Mouse (Mus musculus) frontal cortex, adult 2 months (tissue): ENCODE measurements around the gene Ndc1. TPM values are rescaled to one million over a fixed set of nuclear protein-coding genes. Genes with fewer than 3 reads are reported as not detected.
"Not testable (repeated sequence)": the region's sequence is repeated elsewhere in the genome, so short reads cannot be mapped to it uniquely, and the experiment has no call there.

ENCODE experiments used
- DNase-seq, 2 experiments: peaks; one replicate each; pipeline ENCODE4 v3.0.0; 2022; ENCODE audit warnings: low spot score in 1 of 2; ENCODE audit errors: extremely low spot score in 1 of 2
- polyA plus RNA-seq: library from polyadenylated mRNA; depleted of rRNA; stranded (reverse); fragments of >200 nt; gene quantifications from 2 replicates; pipeline ENCODE4 v1.2.3, GENCODE M21; 2012

Ndc1 gene
- polyA plus RNA-seq, 1 experiment, result 11.9 TPM

GRCm38 (mm10) chr4:107363573-107363972, 4.0 kb upstream of the Ndc1 start:
- DNase-seq, result no peak

DNA sequence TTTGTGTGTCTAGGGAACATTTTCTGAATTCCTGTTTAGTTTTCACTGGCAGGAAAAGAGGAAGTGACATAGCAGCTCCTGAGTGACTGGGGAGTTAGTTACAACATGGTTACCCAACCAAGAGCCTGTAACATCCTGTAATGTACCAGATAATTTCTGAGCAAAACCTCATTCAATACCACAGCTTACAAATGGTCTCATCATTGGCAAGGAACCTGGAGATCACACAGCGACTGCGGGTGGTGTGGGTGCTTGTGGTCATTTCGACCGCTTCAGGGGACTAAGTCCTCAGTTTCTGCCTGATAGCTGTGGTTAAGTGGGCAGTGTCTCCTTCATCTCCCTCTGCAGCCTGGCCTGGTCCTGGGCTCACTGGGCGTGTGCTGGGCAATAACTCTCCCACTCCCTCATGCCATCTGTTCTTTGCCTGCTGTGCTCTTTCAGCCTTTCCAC, 3.4 kb upstream of the Ndc1 start:
- no peak for DNase-seq

DNA sequence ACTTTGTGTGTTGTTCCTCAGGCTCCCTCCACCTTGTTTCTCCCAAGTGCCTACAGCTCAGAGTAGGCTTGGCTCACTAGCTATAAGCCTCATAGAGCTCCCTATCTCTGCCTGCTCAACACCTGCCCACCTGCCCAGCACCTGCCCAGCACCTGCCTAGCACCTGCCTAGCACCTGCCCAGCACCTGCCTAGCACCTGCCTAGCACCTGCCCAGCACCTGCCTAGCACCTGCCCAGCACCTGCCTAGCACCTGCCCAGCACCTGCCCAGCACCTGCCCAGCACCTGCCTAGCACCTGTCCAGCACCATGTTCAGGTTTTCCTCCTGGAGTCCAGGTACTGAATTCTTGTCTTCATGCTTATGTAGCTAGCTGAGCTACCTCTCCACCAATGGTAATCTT, 1.2 kb upstream of the Ndc1 start:
- DNase-seq, result not testable (repeated sequence)

DNA sequence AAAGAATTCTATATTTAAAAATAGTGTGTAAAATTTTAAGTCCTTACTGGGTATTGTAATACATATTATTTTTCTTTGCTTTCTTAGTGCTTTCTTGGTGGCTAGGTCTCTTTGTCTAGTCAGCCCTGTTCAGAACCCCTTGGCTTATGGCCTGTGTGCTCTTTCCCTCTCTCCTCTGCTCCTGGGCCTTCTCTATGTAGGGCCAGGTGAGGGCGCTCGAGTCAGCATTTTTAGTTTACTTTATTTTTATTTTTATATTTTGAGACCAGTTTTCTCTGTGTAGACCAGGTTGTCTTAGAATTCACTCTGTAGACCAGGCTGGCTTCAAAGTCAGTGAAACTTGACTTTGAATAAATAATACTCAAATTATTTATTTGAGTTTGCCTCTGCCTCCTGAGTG, 4.7 kb downstream of the Ndc1 start:
- DNase-seq, result no peak

- DNase-seq, result no peak
These were observed 7.1 kb downstream of the Ndc1 start for GRCm38 (mm10) chr4:107374677-107375076.

GRCm38 (mm10) chr4:107378954-107379353, 11.4 kb downstream of the Ndc1 start:
- no peak for DNase-seq

GRCm38 (mm10) chr4:107380871-107381270, 13.3 kb downstream of the Ndc1 start:
- DNase-seq, result no peak

DNA sequence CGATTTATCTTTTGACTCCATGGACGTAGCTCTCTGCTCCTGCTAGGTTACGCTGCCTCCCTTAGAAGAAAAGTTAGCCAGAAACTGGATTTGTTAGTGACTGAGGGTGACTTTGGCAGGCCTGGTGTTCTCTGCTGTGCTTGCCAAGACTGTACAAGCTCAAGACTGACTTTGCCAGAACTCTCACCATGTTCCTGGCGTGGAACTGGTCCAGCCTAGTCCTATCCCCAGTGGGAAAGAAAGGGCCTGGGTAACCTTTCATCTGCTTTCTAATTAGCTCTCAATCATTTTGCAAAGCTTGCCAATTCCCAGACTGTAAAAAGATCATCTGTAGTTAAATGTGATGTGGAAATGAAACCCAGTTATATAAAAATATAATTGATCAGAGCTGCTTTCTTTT, 19.5 kb downstream of the Ndc1 start:
- DNase-seq, result peak in 1 of 2 experiments; percentile 14

DNA sequence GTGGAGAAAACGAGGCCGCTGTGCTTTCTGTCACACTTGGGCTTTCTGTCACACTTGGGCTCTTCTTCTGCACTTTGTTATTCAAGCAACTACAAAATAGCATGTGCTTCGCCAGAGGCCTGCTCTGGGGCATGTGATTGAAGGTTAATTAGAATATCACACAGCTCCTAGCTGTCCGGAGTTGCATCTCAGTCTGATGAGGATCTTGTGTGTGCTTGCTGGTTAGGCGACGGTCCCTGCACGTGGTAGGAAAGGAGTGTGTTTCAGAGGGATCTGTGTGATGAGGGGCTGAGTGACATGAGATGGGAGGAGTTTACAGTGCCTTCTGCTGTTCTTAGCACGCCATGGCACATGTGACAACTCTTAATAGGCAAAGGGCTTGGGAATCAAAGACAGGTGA, 19.9 kb downstream of the Ndc1 start:
- no peak for DNase-seq

GRCm38 (mm10) chr4:107388291-107388690, 20.7 kb downstream of the Ndc1 start:
- DNase-seq, result no peak

DNA sequence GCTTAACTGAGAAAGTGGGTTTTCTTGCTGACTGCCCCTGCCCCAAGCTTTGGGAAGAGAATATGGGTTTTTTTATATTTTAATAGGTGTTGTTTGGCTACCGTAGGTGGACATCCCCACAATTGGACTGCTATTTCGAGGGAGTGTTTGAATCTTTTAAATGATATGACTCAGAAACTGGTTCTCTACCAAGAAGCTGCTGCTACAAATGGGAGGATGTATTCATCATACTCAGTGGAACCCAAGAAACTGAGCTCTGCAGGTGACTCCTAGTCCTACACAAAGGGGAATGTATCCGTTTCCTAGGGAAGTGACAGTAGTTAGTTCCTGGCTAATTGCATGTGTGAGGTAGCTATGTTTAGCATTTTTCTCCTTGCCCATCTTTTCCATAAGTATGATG, 21.8 kb downstream of the Ndc1 start:
- DNase-seq, result peak in 1 of 2 experiments; percentile 37

DNA sequence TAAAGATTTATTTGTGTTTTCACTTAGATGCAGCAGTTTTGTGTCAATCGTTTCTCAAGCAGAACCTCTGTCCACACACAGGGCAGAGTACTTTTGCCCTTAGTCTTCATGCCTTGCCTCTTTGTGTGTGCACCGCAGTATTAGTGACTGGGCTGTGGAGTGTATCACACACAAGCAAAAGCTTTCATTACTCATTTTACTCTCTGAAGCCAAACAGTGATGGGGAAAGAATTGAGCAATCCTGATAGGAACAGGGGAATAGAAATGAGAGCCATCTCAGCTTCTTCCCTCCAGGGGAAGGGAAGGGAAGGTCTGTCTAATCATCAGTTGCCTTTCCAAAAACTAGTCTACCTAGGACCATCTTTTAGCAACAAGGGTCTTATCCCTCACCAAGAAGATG, 26.2 kb downstream of the Ndc1 start:
- no peak for DNase-seq

- no peak for DNase-seq
These were observed 52.6 kb downstream of the Ndc1 start for GRCm38 (mm10) chr4:107420202-107420601.

DNA sequence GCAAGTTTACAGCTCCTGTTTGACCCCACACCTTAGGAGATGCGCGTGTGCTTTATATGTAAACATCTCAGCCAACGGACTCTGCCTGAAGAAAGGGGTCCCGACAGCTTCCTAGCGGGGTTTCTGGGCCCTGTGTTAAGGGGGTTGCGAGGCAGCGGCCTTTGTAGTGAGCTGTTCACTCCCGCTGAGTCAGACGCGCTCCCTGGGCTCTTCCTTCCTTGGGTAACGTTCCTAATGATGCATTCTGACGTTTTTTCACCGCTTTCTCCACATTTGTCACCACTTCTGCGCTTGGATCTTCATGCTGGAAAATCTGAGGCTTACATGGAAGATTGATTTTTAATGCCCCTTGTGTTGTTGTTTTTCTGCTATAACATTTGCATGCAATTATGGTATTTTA, 54.1 kb downstream of the Ndc1 start:
- no peak for DNase-seq

- DNase-seq, result peak in 1 of 2 experiments; percentile 50
These were observed 54.6 kb downstream of the Ndc1 start for GRCm38 (mm10) chr4:107422176-107422575.

DNA sequence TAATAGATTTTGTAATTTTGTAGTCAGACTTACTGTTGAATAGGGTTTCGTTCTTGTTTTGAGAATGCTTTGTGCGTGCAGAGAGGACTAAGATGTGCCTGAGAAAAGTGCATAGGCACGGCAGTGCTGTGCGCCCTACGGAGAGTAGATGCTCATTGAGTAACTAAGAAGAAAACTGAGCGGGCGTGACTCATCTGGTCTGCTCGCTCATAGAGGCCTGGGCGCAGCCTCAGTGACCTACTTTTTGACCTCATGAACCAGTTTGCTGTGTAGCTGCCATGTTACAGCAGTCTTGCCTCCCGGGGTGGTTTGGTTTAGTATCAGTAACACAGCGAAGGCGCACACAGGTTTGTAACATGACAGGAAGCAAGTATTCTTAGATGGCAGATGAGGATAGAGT, 58.0 kb downstream of the Ndc1 start:
- DNase-seq, result no peak

GRCm38 (mm10) chr4:107426631-107427030, 59.0 kb downstream of the Ndc1 start:
- peak in 1 of 2 experiments; percentile 69 for DNase-seq

DNA sequence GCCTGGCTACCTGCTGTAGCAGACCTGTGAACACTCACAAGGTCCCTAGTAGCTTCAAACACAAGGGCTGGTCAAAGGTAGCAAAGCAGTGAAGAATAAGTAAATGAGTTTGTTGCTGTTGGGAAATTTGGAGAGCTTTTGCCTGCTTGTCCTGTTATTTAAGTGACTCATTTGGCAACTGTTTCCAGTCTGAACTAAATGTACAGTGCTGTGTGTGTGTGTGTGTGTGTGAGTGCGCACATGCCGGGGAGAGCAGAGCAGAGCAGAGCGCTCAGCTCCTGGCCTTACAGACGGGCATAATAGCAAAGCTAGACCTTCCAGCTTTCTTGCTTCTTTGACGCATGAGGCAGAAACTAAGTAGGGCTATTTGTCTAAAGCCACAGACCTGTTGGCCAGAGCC, 65.1 kb downstream of the Ndc1 start:
- DNase-seq, result peak; percentile 40 to 74

DNA sequence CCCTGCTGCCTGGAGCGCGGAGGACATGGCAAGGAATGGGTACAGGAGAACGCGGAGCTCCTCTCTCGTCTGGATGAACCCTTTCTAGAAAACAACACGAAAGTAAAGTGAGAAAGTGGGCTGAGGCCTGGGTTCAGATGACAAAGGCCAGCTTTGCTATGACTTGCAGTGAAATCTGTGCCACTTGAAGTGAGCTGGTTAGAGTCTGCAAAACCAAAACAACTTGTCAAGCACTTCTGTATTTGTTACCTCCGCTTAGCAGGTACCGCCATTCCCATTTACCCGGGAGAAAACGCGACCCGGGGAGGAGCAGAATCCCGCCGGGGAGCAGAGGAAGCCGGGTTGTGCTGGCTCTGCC, 66.4 kb downstream of the Ndc1 start:
- DNase-seq, result no peak

DNA sequence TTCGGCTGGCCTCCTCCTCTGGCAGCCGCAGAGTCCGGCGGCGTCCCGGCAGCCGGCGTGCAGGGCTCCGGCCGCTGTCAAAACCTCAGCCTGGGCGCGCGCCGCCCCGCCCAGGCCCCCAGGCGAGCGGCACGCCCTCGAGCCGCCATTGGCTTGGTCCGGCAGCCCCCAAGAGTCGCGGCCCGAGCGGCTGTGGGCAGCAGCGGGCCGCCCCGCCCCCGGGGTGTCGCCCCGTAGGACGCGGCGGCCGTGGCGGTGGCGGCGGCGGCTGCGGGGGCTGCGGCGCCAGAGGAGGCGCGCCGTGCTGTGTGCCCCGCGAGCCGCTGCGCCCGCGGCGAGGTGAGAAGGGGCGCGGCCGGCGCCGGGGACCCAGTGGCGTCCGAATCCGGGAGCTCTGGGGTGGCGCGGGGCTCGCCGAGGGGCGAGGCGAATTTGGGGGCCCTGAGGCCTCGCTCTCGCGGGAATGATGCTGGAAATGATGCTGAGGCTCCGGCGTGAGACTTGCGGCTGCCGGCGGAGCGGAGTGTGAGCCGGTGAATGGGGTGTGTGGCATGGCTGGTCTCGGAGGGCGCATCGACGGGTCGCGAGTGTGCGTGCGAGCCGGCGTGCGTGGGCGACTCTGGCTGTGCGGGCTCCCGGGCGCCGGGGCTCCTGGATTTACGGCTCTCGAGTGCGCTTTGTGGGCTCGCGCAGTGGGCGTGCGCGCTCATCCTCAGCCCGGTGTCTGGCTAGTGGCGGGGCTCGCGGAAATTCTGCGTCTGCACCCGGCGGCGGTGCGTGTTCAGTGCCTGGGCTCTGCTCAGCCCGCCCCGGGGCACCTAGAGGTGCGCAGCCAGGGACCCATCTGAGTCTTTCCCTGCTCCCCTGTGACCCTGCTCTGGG, 67.0 kb downstream of the Ndc1 start, which contains the start of gene Glis1:
Gene Glis1, plus strand, starts transcription at position 236 of the 882 bp plus-strand sequence.
- DNase-seq, result peak; percentile 30 to 59

DNA sequence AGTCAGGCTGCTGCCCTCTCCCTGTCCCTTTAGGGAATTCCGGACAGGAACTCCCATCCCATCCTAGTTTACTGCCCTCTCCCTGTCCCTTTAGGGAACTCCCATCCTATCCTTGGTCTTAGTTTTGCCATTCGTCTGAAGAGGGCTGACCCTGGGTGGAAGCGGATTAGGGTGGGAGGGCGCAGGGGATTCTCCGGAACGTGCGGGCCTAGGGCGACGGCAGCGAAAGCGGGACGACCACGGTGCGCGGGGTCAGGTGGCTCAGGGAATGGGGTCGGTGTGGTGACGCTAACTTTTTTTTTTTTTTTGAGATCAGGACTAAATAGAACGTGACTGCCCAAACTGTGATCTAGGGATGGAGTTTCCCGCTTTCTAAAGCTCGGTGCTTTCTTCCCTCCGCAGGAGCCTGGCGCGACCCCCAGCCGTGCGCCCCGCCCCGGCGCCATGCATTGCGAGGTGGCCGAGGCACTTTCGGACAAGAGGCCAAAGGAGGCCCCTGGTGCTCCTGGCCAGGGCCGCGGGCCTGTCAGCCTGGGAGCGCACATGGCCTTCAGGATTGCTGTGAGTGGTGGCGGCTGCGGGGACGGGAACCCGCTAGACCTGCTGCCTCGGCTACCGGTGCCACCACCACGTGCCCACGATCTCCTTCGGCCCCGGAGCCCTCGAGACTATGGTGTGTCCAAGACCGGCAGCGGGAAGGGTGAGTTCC, 67.8 kb downstream of the Ndc1 start:
- DNase-seq, result no peak

DNA sequence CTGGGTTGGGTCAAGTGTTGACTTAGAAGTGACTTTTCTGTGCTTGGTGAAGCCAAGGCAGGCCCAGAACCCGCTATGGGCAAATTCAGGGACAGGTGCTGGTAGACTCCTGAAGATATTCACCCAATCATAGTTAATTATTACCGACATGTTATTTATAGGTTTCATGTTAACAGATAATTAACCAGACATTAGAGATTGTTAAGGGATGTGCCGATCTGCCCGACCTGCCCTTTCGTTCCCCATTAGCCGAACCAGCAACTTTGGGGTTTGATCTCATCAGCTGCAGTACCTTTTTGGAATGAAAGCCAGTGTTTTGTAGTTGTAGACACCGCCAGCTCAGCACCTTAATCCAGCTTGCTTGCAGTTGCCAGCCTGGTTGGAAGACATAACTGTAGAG, 68.9 kb downstream of the Ndc1 start:
- no peak for DNase-seq
